Mouse (Mus musculus): Measurements from ENCODE around the gene Srebf2. TPM values are rescaled to one million over a fixed set of nuclear protein-coding genes. Genes with fewer than 3 reads are reported as not detected.

Gene Srebf2
- polyA plus RNA-seq, 3 experiments from 2014 or later = 28.4 to 42.6 (median 35.6) TPM

GRCm38 (mm10) chr15:82158243-82159035, 11.5 kb downstream of the Srebf2 start:
- ATAC-seq = no peak

GRCm38 (mm10) chr15:82159471-82159870, 12.5 kb downstream of the Srebf2 start:
- ATAC-seq = no peak

- ATAC-seq = no peak
These were observed 14.0 kb downstream of the Srebf2 start for GRCm38 (mm10) chr15:82160731-82161640.

GRCm38 (mm10) chr15:82161965-82162600, 15.1 kb downstream of the Srebf2 start:
- ATAC-seq = no peak

GRCm38 (mm10) chr15:82163356-82164060, 16.5 kb downstream of the Srebf2 start:
- ATAC-seq = no peak

GRCm38 (mm10) chr15:82164061-82164399, 17.0 kb downstream of the Srebf2 start:
- no peak for ATAC-seq

- no peak for ATAC-seq
These were observed 17.5 kb downstream of the Srebf2 start for GRCm38 (mm10) chr15:82164496-82164895.

GRCm38 (mm10) chr15:82165332-82166239, 18.6 kb downstream of the Srebf2 start:
- peak; percentile 29 for ATAC-seq

GRCm38 (mm10) chr15:82166240-82167100, 19.5 kb downstream of the Srebf2 start:
- peak; percentile 70 for ATAC-seq

- ATAC-seq = peak; percentile 6
These were observed 20.5 kb downstream of the Srebf2 start for GRCm38 (mm10) chr15:82167201-82168168.

- no peak for ATAC-seq
These were observed 22.7 kb downstream of the Srebf2 start for GRCm38 (mm10) chr15:82169671-82170070.

GRCm38 (mm10) chr15:82170437-82171377, 23.7 kb downstream of the Srebf2 start:
- ATAC-seq = no peak

GRCm38 (mm10) chr15:82172648-82173047, 25.7 kb downstream of the Srebf2 start:
- no peak for ATAC-seq

GRCm38 (mm10) chr15:82175091-82175490, 28.1 kb downstream of the Srebf2 start:
- no peak for ATAC-seq

- no peak for ATAC-seq
These were observed 30.8 kb downstream of the Srebf2 start for GRCm38 (mm10) chr15:82177743-82178290.

GRCm38 (mm10) chr15:82181131-82181530, 34.1 kb downstream of the Srebf2 start:
- no peak for ATAC-seq

- no peak for ATAC-seq
These were observed 35.3 kb downstream of the Srebf2 start for GRCm38 (mm10) chr15:82182311-82182710.

GRCm38 (mm10) chr15:82183596-82183995, 36.6 kb downstream of the Srebf2 start:
- no peak for ATAC-seq
